Mouse (Mus musculus): Measurements from ENCODE around the gene Pnpla1. TPM values are rescaled to one million over a fixed set of nuclear protein-coding genes. Genes with fewer than 3 reads are reported as not detected.

The Pnpla1 gene
- polyA plus RNA-seq, 1 experiment from 2014 or later, result not detected

DNA sequence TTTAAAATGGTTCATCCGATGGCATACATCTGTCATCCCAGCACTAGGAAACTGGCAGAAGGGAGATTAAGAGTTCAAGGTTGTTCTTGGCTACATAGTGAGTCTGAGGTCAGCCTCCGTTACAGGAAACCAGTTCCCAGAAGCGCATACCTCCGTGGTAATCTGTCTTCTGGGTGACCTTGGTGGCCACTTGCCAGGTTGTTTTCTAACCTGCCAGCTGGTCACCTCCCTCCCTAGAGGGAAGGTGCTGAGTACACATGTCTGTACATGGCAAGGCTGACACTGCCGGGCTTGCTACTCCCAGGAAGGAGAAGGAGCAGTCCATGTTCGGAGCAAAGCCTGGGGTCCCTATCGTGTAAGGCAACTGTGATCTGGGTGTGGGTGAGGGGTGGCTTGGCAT lies 16.6 kb downstream of the Pnpla1 start:
- Histone ChIP-seq H3K4me2 (no peak overlapping the region), H3K27me3 (no peaks in the 10 kb centered on the region), H3K4me3 (no peak overlapping the region), H3K36me3 (no peaks in the 10 kb centered on the region), H3K27ac (replicated peaks) (no peak overlapping the region), H3K9me3 (no peaks in the 10 kb centered on the region), H3K9ac (no peak overlapping the region), H3K4me1 (replicated peaks) (peaks cover 19% of the 10 kb centered on the region)
- ATAC-seq (ENCODE audit: low read depth), result no peak
- WGBS, result 81% methylated on average over 7 of the region's 7 CpGs

DNA sequence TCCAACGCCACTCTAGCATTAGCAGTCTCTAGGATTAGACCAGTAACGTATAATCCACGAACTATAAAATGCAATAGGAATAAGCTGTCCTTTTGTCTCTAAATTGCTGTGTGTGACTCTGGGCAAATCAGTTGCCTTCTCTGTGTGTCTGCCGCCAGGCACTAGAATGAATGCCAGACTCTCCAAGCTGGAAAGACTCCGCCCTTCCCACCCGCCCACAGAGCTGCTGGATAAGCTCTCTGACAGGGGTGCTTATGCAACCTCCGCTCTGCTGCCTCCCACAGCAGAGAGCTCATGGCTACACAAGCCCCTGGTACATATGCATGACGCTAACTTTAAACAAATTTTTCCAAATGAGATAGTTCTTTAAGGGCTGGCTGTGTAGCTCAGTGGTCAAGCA lies 17.1 kb downstream of the Pnpla1 start:
- H3K27me3 ChIP-seq, result peaks cover 3% of the 10 kb centered on the region
- no peaks in the 10 kb centered on the region for H3K9me3 ChIP-seq
- ATAC-seq (ENCODE audit: low read depth), result no peak
- no peaks in the 10 kb centered on the region for H3K36me3 ChIP-seq
- H3K9ac ChIP-seq, result no peak overlapping the region
- no peak overlapping the region for H3K27ac ChIP-seq (replicated peaks)
- peaks cover 18% of the 10 kb centered on the region for H3K4me1 ChIP-seq (replicated peaks)
- no peak overlapping the region for H3K4me3 ChIP-seq
- WGBS, result 53% methylated on average over 8 of the region's 8 CpGs
- no peak overlapping the region for H3K4me2 ChIP-seq

DNA sequence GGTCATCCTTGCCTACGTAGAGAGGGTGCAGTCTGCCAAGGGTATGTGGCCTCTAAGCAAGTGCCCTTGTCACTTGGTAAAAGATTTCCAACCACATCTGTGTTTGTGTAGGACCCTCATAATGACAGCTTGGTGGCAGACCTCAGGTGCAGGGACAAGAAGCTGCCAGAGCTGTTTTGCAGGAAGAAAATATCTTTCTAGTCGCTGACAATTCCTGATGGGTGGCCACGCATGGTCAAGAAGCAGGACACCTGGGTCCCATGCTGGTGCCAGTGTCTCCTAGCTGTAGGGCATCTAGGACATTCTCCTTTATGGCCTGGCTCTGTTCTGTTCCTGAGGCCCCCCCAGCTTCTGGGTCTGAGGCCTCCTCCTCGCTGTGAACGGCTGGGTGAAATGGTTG lies 18.1 kb downstream of the Pnpla1 start:
- H3K4me2 ChIP-seq, result no peak overlapping the region
- no peak overlapping the region for H3K9ac ChIP-seq
- no peak overlapping the region for H3K27ac ChIP-seq (replicated peaks)
- H3K9me3 ChIP-seq, result no peaks in the 10 kb centered on the region
- H3K36me3 ChIP-seq, result no peaks in the 10 kb centered on the region
- WGBS, result 60% methylated on average over 5 of the region's 5 CpGs
- ATAC-seq (ENCODE audit: low read depth), result no peak
- peaks cover 8% of the 10 kb centered on the region for H3K27me3 ChIP-seq
- H3K4me3 ChIP-seq, result no peak overlapping the region
- H3K4me1 ChIP-seq (replicated peaks), result peaks cover 14% of the 10 kb centered on the region

DNA sequence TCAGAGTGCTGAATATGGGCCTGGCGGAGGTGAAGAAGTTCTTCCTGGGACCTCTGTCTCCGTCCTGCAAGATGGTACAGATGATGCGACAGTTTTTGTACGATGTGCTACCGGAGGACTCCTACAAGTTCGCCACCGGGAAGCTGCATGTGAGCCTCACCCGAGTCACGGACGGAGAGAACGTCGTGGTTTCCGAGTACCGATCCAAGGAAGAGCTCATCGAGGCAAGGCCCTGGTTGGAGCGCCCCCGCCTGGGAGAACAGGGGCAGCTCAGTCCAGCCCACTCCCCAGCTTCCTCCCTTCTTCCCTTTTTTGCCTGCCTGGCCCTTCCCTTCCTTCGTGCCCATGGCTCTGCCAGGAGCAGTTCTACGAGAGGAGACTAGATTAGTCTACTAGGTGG lies 18.6 kb downstream of the Pnpla1 start:
- Histone ChIP-seq H3K27me3 (peaks cover 8% of the 10 kb centered on the region), H3K4me3 (no peak overlapping the region), H3K9ac (no peak overlapping the region), H3K4me1 (replicated peaks) (peaks cover 14% of the 10 kb centered on the region), H3K4me2 (no peak overlapping the region), H3K36me3 (no peaks in the 10 kb centered on the region), H3K9me3 (no peaks in the 10 kb centered on the region), H3K27ac (replicated peaks) (no peak overlapping the region)
- 15% methylated on average over 19 of the region's 19 CpGs for WGBS
- no peak for ATAC-seq (ENCODE audit: low read depth)

DNA sequence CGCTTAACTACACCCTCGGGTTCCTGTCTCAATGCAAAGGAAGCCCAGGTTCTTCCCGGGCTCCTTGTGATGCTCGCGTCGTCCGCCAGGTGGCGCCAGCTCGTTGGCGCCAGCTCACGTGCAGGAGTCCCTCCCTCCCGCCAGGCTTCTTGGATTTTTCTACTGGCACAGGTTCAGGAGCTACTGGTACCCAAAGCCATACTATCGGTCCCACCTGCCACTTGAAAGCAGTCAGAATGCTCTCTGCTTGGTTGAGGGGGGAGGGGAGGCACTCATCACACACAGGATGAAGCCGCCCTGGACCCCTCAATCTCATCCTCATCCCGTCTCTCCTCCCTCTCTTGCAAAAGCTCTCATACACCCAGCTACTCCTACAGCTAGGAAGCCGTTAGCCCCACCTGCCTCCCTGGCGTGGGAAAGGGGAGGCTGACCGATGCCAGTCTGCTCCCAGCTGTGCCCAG lies 21.8 kb downstream of the Pnpla1 start:
- peak overlapping the region; percentile 35; the same call in 1 of the 2 replicates for H3K9ac ChIP-seq
- peaks cover 8% of the 10 kb centered on the region for H3K27me3 ChIP-seq
- 5% methylated on average over 18 of the region's 18 CpGs for WGBS
- peak overlapping the region; percentile 35 for H3K4me2 ChIP-seq
- peaks cover 14% of the 10 kb centered on the region for H3K4me1 ChIP-seq (replicated peaks)
- H3K27ac ChIP-seq (replicated peaks), result no peak overlapping the region
- no peaks in the 10 kb centered on the region for H3K36me3 ChIP-seq
- H3K9me3 ChIP-seq, result no peaks in the 10 kb centered on the region
- H3K4me3 ChIP-seq, result no peak overlapping the region
- peak; percentile 28; the same call in 1 of the 2 replicates for ATAC-seq (ENCODE audit: low read depth)

DNA sequence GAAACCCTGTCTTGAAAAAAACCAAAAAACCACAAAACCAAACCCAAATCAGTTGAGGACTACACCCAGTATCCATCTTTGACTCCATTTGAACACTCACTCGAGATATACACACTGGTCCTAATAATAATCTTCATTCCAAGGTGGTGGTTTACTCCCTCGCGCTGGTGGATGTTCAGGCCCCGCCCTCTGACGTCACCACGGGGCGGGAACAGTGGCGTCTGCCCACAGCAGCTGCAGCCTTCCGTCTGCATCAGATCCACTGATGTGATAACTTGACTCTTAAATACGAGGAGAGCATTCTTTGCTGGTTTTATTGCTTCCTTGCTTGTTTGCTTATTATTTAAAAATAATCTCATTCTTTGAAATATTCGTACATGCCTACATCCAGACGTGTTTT lies 24.1 kb downstream of the Pnpla1 start:
- Histone ChIP-seq H3K4me1 (replicated peaks) (peaks cover 4% of the 10 kb centered on the region), H3K36me3 (no peaks in the 10 kb centered on the region), H3K27me3 (peaks cover 8% of the 10 kb centered on the region), H3K4me2 (peak overlapping the region; percentile 34), H3K9ac (no peak overlapping the region), H3K9me3 (no peaks in the 10 kb centered on the region), H3K4me3 (no peak overlapping the region), H3K27ac (replicated peaks) (no peak overlapping the region)
- 0 out of 2 replicates have a peak, but pooled peaks have one; percentile 52 for ATAC-seq (ENCODE audit: low read depth)
- 5% methylated on average over 12 of the region's 12 CpGs for WGBS

DNA sequence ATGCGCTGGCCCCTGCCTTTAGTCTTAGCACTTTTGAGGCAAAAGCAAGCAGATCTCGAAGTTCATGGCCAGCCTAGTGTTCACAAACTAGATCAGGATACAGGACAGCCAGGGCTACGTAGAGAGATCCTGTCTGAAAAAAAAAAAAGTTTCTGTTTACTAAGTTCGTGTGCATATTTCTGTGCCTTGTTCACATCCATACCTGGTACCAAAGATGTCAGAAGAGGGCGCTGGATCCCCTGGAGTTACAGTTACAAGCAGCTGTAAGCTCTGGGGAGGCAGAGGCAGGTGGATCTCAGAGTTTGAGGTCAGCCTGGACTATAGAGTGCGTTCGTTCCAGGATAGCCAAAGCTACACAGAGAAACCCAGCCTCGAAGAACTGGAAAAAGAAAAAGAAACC lies 24.6 kb downstream of the Pnpla1 start:
- Histone ChIP-seq H3K9ac (no peak overlapping the region), H3K36me3 (no peaks in the 10 kb centered on the region), H3K27me3 (peaks cover 8% of the 10 kb centered on the region), H3K4me1 (replicated peaks) (peaks cover 4% of the 10 kb centered on the region), H3K27ac (replicated peaks) (no peak overlapping the region), H3K4me3 (no peak overlapping the region), H3K4me2 (peak overlapping the region; percentile 34), H3K9me3 (no peaks in the 10 kb centered on the region)
- WGBS, result 62% methylated on average over 8 of the region's 8 CpGs
- ATAC-seq (ENCODE audit: low read depth), result no peak

DNA sequence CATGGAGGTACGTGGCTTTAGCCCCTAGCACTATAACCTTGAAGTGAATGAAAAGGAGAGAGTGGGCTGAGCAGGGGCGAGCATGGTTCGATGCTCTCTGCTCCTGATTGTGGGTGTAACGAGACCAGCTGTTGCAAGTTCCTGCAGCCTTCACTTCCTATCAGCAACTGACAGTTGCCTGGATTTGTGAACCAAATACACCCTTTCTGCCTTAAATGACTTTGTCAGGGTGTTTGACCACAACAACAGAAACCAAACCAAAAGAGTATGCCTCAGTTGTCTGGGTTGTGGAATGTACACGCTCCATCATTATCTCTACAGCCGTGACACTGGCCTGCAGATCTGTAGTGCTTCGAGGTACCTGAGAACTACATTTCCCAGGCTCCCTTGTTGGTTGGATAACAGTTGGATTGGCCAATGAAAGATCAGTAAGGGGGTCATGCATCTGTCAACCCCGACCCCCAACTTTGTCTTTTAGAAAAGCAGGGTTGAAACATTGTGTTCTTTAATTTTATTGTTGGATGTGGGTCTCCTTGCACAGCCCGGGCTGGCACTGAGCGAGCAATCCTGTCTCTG lies 25.8 kb downstream of the Pnpla1 start:
- Histone ChIP-seq H3K4me3 (no peak overlapping the region), H3K27ac (replicated peaks) (no peak overlapping the region), H3K9me3 (no peaks in the 10 kb centered on the region; the same call in 1 of the 2 replicates), H3K36me3 (no peaks in the 10 kb centered on the region), H3K4me1 (replicated peaks) (peaks cover 4% of the 10 kb centered on the region), H3K27me3 (peaks cover 8% of the 10 kb centered on the region), H3K4me2 (no peak overlapping the region), H3K9ac (no peak overlapping the region)
- ATAC-seq (ENCODE audit: low read depth), result no peak
- 73% methylated on average over 10 of the region's 10 CpGs for WGBS

DNA sequence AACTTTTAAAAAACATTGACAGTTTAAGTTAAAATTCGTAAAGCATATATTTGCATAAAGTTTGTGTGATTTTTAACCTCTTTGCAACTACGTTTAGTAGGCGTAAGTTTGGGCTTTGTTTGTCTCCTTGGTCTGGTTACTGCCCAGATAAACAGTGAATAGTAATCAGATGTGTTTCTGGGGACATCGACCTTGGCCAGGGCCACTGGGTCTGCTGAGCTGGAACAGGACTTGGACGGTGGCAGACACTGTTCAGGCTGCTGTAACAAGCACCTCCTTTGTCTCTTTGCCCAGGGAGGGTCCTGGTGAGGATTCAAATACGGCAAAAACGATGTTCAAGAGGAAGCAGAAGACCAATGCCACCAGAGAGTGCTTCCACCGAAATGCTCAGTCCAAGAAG lies 27.0 kb downstream of the Pnpla1 start:
- no peak overlapping the region for H3K27ac ChIP-seq (replicated peaks)
- no peak overlapping the region for H3K4me3 ChIP-seq
- H3K9me3 ChIP-seq, result no peaks in the 10 kb centered on the region; the same call in 1 of the 2 replicates
- no peaks in the 10 kb centered on the region for H3K36me3 ChIP-seq
- no peak overlapping the region for H3K4me2 ChIP-seq
- peaks cover 6% of the 10 kb centered on the region for H3K27me3 ChIP-seq
- 90% methylated on average over 8 of the region's 8 CpGs for WGBS
- H3K9ac ChIP-seq, result no peak overlapping the region
- H3K4me1 ChIP-seq (replicated peaks), result peaks cover under 1% of the 10 kb centered on the region
- ATAC-seq (ENCODE audit: low read depth), result no peak

DNA sequence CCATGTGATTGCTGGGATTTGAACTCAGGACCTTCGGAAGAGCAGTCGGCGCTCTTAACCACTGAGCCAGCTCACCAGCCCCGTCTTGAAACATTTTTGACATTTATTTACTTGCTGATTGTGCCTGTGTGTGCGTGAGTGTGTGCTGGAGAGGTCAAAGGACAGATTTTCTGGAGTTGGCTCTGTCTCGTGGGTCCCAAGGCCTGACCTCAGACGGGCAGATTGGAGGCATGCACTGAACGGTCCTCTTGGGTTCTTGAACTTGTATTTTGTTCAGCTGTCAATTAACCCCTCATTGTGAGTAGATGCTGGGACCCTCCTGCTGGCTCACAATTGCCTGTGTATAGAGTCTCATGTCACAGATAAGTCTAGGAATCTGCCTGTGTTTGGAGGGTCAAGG lies 28.1 kb downstream of the Pnpla1 start:
- Histone ChIP-seq H3K27ac (replicated peaks) (no peak overlapping the region), H3K27me3 (no peaks in the 10 kb centered on the region), H3K36me3 (no peaks in the 10 kb centered on the region), H3K4me1 (replicated peaks) (no peaks in the 10 kb centered on the region), H3K9me3 (no peaks in the 10 kb centered on the region; the same call in 1 of the 2 replicates), H3K4me2 (no peak overlapping the region), H3K4me3 (no peak overlapping the region), H3K9ac (no peak overlapping the region)
- WGBS, result 82% methylated on average over 8 of the region's 8 CpGs
- no peak for ATAC-seq (ENCODE audit: low read depth)

DNA sequence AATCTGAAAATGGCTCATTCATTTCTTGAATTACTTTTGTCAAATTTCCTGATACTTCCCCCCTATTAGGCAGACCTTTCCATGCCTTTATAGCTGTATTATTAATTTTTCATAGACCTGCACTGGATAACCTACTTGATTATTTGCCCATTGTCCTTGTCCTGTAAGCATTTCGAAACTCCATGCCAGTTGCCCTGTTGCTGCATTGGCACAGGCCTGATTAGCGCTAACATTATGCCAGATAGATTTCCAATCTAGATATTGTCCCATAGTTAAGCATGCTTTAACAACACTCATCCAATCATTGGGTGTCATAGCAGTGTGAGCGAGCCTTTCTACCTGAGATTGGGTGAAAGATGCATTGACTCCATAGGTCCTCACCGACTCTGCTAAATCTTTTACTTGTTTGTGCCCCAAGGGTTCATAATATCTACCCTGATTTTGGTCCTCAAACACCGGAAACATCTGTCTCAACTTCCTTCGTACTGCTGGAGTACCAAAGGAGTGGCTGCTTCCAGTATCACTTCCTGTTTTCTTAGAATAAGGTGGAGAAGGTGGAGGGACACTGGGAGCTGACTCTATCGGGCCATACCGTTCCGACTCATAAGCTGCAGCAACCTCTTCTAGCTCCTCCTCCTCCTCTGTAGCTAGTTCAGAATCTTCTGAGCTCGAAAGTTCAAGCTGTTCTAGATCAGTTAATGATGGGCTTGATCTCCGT lies 36.0 kb downstream of the Pnpla1 start:
- Histone ChIP-seq H3K4me1 (replicated peaks) (peaks cover 7% of the 10 kb centered on the region; the same call in 1 of the 2 replicates), H3K4me2 (no peak overlapping the region), H3K4me3 (no peak overlapping the region), H3K27me3 (no peaks in the 10 kb centered on the region), H3K9ac (no peak overlapping the region), H3K27ac (replicated peaks) (no peak overlapping the region), H3K36me3 (no peaks in the 10 kb centered on the region), H3K9me3 (no peaks in the 10 kb centered on the region; the same call in 1 of the 2 replicates)
- 91% methylated on average over 11 of the region's 11 CpGs for WGBS
- no peak for ATAC-seq (ENCODE audit: low read depth)

DNA sequence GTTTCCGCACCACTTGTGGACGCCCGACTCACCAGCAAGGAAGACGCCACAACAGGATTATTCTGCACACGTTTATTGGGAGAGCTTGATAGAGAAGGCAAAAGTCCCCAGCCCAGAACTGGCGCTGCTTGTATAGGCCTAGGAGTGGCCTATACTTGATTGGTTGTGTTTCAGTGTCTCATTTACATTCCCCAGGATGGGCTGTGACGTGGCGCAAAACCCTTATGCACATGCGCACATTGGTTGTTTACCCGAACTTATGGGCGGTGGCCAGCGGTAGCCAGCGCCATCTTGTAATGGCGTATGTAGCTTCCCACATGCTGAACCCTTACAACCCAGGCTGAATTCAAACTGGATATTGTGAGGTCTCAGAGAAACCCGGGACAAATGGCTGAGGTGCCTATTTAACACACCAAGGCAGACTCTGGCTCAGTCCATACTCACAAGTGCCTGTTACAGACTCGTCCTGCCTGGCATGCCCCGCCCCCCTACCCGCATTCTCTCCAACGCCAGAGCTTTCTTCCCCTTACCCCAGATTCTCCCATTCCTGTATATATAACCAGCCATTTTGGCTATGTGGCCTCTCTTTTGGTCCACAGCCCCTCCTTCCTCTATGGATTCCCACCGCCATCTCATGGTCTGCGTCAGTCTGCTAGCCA lies 37.1 kb downstream of the Pnpla1 start:
- WGBS, result 95% methylated on average over 21 of the region's 21 CpGs
- no peaks in the 10 kb centered on the region for H3K36me3 ChIP-seq
- H3K4me3 ChIP-seq, result no peak overlapping the region
- H3K27ac ChIP-seq (replicated peaks), result no peak overlapping the region
- H3K4me2 ChIP-seq, result no peak overlapping the region
- peaks cover 7% of the 10 kb centered on the region; the same call in 1 of the 2 replicates for H3K4me1 ChIP-seq (replicated peaks)
- no peaks in the 10 kb centered on the region for H3K27me3 ChIP-seq
- no peaks in the 10 kb centered on the region; the same call in 1 of the 2 replicates for H3K9me3 ChIP-seq
- no peak overlapping the region for H3K9ac ChIP-seq
- ATAC-seq (ENCODE audit: low read depth), result no peak
